Comparison of ENCODE assay signal across 10 mouse cellular contexts in genomic region chr9:9673277-9674049, GRCm38 (mm10).
A peak's percentile ranks its signal among the peaks of the same experiment; 100 is the strongest.
DNase-seq lines count a peak whose midpoint lies in the region; ATAC-seq and TF ChIP-seq lines count a peak whose summit lies in the region.
"Had no signal": no experiment of that assay in that cellular context is flagged by ENCODE, and none has a peak within 500 bp of the region (broad histone marks: within the 10 kb centered on the region; RNA-seq: fewer than 3 reads in every experiment).

No protein-coding gene starts in this region.

- no peak overlapping the region for H3K27ac ChIP-seq in neural tube, embryonic 13.5 days (replicated peaks)
- H3K27ac ChIP-seq: lung, embryonic 15.5 days had no signal

- DNase-seq in adrenal gland, postnatal 10 days, result peak; percentile 3
- DNase-seq in adrenal gland, postnatal 25 days, result no peak
- peak; percentile 3 for DNase-seq in lung, postnatal 25 days (ENCODE audit: low spot score)
- no peak for DNase-seq in lung, adult 2 months
- peak; percentile 8 to 29 for DNase-seq in heart, postnatal 14 days
- no peak for DNase-seq in testis, postnatal 10 days (ENCODE audit: low spot score)
- DNase-seq in right cerebral cortex, adult 18-20 months, result no peak
- DNase-seq: kidney, postnatal 10 days had no signal

- no peak for TF ChIP-seq POLR2A in lung, adult 2 months (IDR thresholded peaks at IDR 0.05; ENCODE audit: borderline replicate concordance, extremely low read depth, low read depth, low read length)

- no peak overlapping the region for H3K9ac ChIP-seq in neural tube, embryonic 13.5 days
- H3K9ac ChIP-seq: lung, embryonic 15.5 days had no signal

- ATAC-seq in neural tube, embryonic 13.5 days (ENCODE audit: low read depth), result peak; percentile 69

- H3K9me3 ChIP-seq in neural tube, embryonic 13.5 days, result no peaks in the 10 kb centered on the region
- H3K9me3 ChIP-seq: lung, embryonic 15.5 days had no signal

- H3K4me1 ChIP-seq in lung, adult 2 months (ENCODE audit: control insufficient read depth, insufficient read depth, low read length), result no peaks in the 10 kb centered on the region
- H3K4me1 ChIP-seq in neural tube, embryonic 13.5 days (replicated peaks), result peaks cover 9% of the 10 kb centered on the region
- H3K4me1 ChIP-seq: lung, embryonic 15.5 days had no signal

- peak overlapping the region; percentile 2; the same call in 1 of the 2 replicates for H3K4me2 ChIP-seq in neural tube, embryonic 13.5 days
- H3K4me2 ChIP-seq: lung, embryonic 15.5 days had no signal

- intact Hi-C loops in heart, postnatal 14 days (cut with DNase I), result loop anchor here (10.0 kb wide), 1 partner anchor 259 kb away; no protein-coding TSS in a partner anchor

- TF ChIP-seq CTCF in lung, adult 2 months (IDR thresholded peaks at IDR 0.05; ENCODE audit: insufficient read depth, low read length), result no peak

- no peaks in the 10 kb centered on the region; the same call in 1 of the 2 replicates for H3K27me3 ChIP-seq in neural tube, embryonic 13.5 days
- H3K27me3 ChIP-seq: lung, embryonic 15.5 days had no signal

- 9% methylated on average over 13 of the region's 13 CpGs for WGBS in lung, adult 2 months
- 4% methylated on average over 13 of the region's 13 CpGs for WGBS in neural tube, embryonic 13.5 days

- no peak overlapping the region for H3K4me3 ChIP-seq in lung, adult 2 months (replicated peaks; ENCODE audit: extremely low read depth, low read depth, low read length)
- H3K4me3 ChIP-seq in neural tube, embryonic 13.5 days, result no peak overlapping the region
- H3K4me3 ChIP-seq: lung, embryonic 15.5 days had no signal

- no peaks in the 10 kb centered on the region for H3K36me3 ChIP-seq in neural tube, embryonic 13.5 days
- H3K36me3 ChIP-seq: lung, embryonic 15.5 days had no signal

Comparison
In these comparisons a context has a peak if more than half of its experiments do, and no peak if none do; other contexts are left out.
1. DNase-seq: peak in adrenal gland, postnatal 10 days (single experiment), lung, postnatal 25 days (single experiment) and heart, postnatal 14 days (2 of 2); none in adrenal gland, postnatal 25 days (single experiment), lung, adult 2 months (single experiment), testis, postnatal 10 days (single experiment) and right cerebral cortex, adult 18-20 months (single experiment).